Mouse (Mus musculus): Measurements from ENCODE around the gene Akap9.
"Not testable (repeated sequence)": the region's sequence is repeated elsewhere in the genome, so short reads cannot be mapped to it uniquely, and the experiment has no call there.

Gene Akap9

GRCm38 (mm10) chr5:3927801-3928689, at the start of gene Akap9:
Gene Akap9, plus strand, starts transcription at chr5:3928054.
- peak in 1 of 2 experiments; percentile 49 for DNase-seq (ENCODE audit: low spot score in 2 of 2)

- DNase-seq (ENCODE audit: low spot score in 2 of 2), result not testable (repeated sequence)
These were observed 41.0 kb upstream of the Akap9 start for GRCm38 (mm10) chr5:3886862-3887261.

GRCm38 (mm10) chr5:3889201-3889600, 38.7 kb upstream of the Akap9 start:
- no peak for DNase-seq (ENCODE audit: low spot score in 2 of 2)

GRCm38 (mm10) chr5:3893459-3894293, 34.2 kb upstream of the Akap9 start, which contains the start of gene Mterf1a:
Gene Mterf1a, minus strand, starts transcription at chr5:3893933.
- peak; percentile 31 to 50 for DNase-seq (ENCODE audit: low spot score in 2 of 2)

- DNase-seq (ENCODE audit: low spot score in 2 of 2), result not testable (repeated sequence)
These were observed 33.6 kb upstream of the Akap9 start for GRCm38 (mm10) chr5:3894294-3894619.

GRCm38 (mm10) chr5:3905471-3905870, 22.4 kb upstream of the Akap9 start:
- DNase-seq (ENCODE audit: low spot score in 2 of 2), result no peak

GRCm38 (mm10) chr5:3922350-3922749, 5.5 kb upstream of the Akap9 start:
- DNase-seq (ENCODE audit: low spot score in 2 of 2), result no peak

GRCm38 (mm10) chr5:3926666-3927065, 1.2 kb upstream of the Akap9 start:
- DNase-seq (ENCODE audit: low spot score in 2 of 2), result no peak

- no peak for DNase-seq (ENCODE audit: low spot score in 2 of 2)
These were observed 814 bp downstream of the Akap9 start for GRCm38 (mm10) chr5:3928690-3929046.

GRCm38 (mm10) chr5:3930760-3931159, 2.9 kb downstream of the Akap9 start:
- no peak for DNase-seq (ENCODE audit: low spot score in 2 of 2)

GRCm38 (mm10) chr5:3931636-3932035, 3.8 kb downstream of the Akap9 start:
- no peak for DNase-seq (ENCODE audit: low spot score in 2 of 2)

- no peak for DNase-seq (ENCODE audit: low spot score in 2 of 2)
These were observed 5.7 kb downstream of the Akap9 start for GRCm38 (mm10) chr5:3933551-3933950.

- no peak for DNase-seq (ENCODE audit: low spot score in 2 of 2)
These were observed 7.4 kb downstream of the Akap9 start for GRCm38 (mm10) chr5:3935266-3935665.

- no peak for DNase-seq (ENCODE audit: low spot score in 2 of 2)
These were observed 8.1 kb downstream of the Akap9 start for GRCm38 (mm10) chr5:3935778-3936554.

- DNase-seq (ENCODE audit: low spot score in 2 of 2), result no peak
These were observed 11.1 kb downstream of the Akap9 start for GRCm38 (mm10) chr5:3938905-3939304.

- DNase-seq (ENCODE audit: low spot score in 2 of 2), result no peak
These were observed 11.5 kb downstream of the Akap9 start for GRCm38 (mm10) chr5:3939335-3939734.

GRCm38 (mm10) chr5:3941240-3941639, 13.4 kb downstream of the Akap9 start:
- DNase-seq (ENCODE audit: low spot score in 2 of 2), result peak; percentile 45 to 61

- not testable (repeated sequence) for DNase-seq (ENCODE audit: low spot score in 2 of 2)
These were observed 15.3 kb downstream of the Akap9 start for GRCm38 (mm10) chr5:3943169-3943568.

GRCm38 (mm10) chr5:3952498-3952897, 24.6 kb downstream of the Akap9 start:
- no peak for DNase-seq (ENCODE audit: low spot score in 2 of 2)

GRCm38 (mm10) chr5:3954541-3954940, 26.7 kb downstream of the Akap9 start:
- no peak for DNase-seq (ENCODE audit: low spot score in 2 of 2)

- no peak for DNase-seq (ENCODE audit: low spot score in 2 of 2)
These were observed 33.4 kb downstream of the Akap9 start for GRCm38 (mm10) chr5:3961286-3961685.

GRCm38 (mm10) chr5:3968415-3968814, 40.6 kb downstream of the Akap9 start:
- no peak for DNase-seq (ENCODE audit: low spot score in 2 of 2)

Data from left cerebral cortex, adult 9 months (tissue).